ENCODE assay signal across 16 mouse cellular contexts in the genomic region with DNA sequence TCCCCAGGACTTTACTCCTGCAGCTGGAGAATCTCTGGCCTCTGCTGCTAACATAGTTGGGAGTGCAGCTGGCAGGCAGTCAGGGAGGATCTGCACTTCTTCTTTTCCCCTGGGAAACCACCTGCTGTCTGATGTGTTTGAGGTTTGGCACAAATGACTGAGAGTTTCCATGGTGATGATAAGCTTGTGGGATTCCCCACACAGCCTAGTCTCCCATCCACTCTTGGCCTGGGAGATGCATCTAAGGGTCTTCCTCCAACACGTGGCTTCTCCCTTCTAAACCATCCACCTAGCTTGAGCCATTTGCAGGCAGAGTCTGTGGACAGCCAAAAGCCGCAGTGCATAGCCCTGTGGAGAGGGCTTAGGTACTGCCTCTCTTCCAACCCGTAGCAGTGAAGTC. TPM values are rescaled to one million over a fixed set of nuclear protein-coding genes. Genes with fewer than 3 reads are reported as not detected.
A peak's percentile ranks its signal among the peaks of the same experiment; 100 is the strongest.
DNase-seq lines count a peak whose midpoint lies in the region; ATAC-seq and TF ChIP-seq lines count a peak whose summit lies in the region.
"Had no signal": no experiment of that assay in that cellular context is flagged by ENCODE, and none has a peak within 500 bp of the region (broad histone marks: within the 10 kb centered on the region; RNA-seq: fewer than 3 reads in every experiment).

No protein-coding gene starts in this region.

- ATAC-seq in neural tube, embryonic 15.5 days (ENCODE audit: low FRiP score) = 0 out of 2 replicates have a peak, but pooled peaks have one; percentile 21
- ATAC-seq in embryonic facial prominence, embryonic 15.5 days (ENCODE audit: insufficient number of reproducible peaks, low FRiP score, low TSS enrichment, low read depth) = peak; percentile 61; the same call in 1 of the 2 replicates
- ATAC-seq: liver, embryonic 12.5 days had no signal

- H3K27me3 ChIP-seq in neural tube, embryonic 15.5 days (replicated peaks) = no peaks in the 10 kb centered on the region
- no peaks in the 10 kb centered on the region for H3K27me3 ChIP-seq in embryonic facial prominence, embryonic 15.5 days
- no peaks in the 10 kb centered on the region; the same call in 1 of the 2 replicates for H3K27me3 ChIP-seq in splenic B cell, adult 2 months (ENCODE audit: control insufficient read depth, insufficient read depth, low read length, poor library complexity, severe bottlenecking)
- H3K27me3 ChIP-seq: kidney, embryonic 15.5 days had no signal

- DNase-seq in gastrocnemius, adult 2 months = peak; percentile 28
- DNase-seq in gastrocnemius, adult 18-20 months (ENCODE audit: low spot score) = no peak
- no peak for DNase-seq in neural tube, embryonic 10.5 days (ENCODE audit: extremely low spot score, low spot score)
- DNase-seq in splenic B cell, adult 2 months (ENCODE audit: low read depth, low spot score) = peak; percentile 13
- DNase-seq in ovary, postnatal 10 days (ENCODE audit: low spot score) = no peak
- no peak for DNase-seq in thymus, postnatal 25 days
- DNase-seq: heart, adult 2 months; heart, postnatal 36 days; spleen, adult 18-20 months had no signal

- intact Hi-C loops in gastrocnemius, adult 2 months (cut with DNase I) = loop anchor here (5.0 kb wide), 1 partner anchor 48 kb away; no protein-coding TSS in a partner anchor

- no peaks in the 10 kb centered on the region for H3K36me3 ChIP-seq in neural tube, embryonic 15.5 days
- H3K36me3 ChIP-seq in embryonic facial prominence, embryonic 15.5 days = no peaks in the 10 kb centered on the region
- H3K36me3 ChIP-seq in splenic B cell, adult 2 months (ENCODE audit: control insufficient read depth, insufficient read depth, low read length, poor library complexity, severe bottlenecking) = no peaks in the 10 kb centered on the region; the same call in 1 of the 2 replicates
- H3K36me3 ChIP-seq: kidney, embryonic 15.5 days; liver, embryonic 12.5 days had no signal

- no peak overlapping the region for H3K4me2 ChIP-seq in neural tube, embryonic 15.5 days
- no peak overlapping the region for H3K4me2 ChIP-seq in embryonic facial prominence, embryonic 15.5 days (replicated peaks)
- H3K4me2 ChIP-seq: kidney, embryonic 15.5 days; liver, embryonic 12.5 days had no signal

- H3K4me1 ChIP-seq in neural tube, embryonic 15.5 days = 0 out of 2 replicates have a peak, but pooled peaks cover 6% of the 10 kb centered on the region
- H3K4me1 ChIP-seq in embryonic facial prominence, embryonic 15.5 days = peaks cover 22% of the 10 kb centered on the region

- WGBS in neural tube, embryonic 15.5 days = 55% methylated on average over 3 of the region's 3 CpGs
- WGBS in embryonic facial prominence, embryonic 15.5 days = 43% methylated on average over 3 of the region's 3 CpGs

- TF ChIP-seq CTCF in gastrocnemius, adult 2 months (IDR thresholded peaks at IDR 0.05) = no peak

- H3K9ac ChIP-seq in neural tube, embryonic 15.5 days (replicated peaks) = no peak overlapping the region
- H3K9ac ChIP-seq in embryonic facial prominence, embryonic 15.5 days = no peak overlapping the region
- H3K9ac ChIP-seq: kidney, embryonic 15.5 days; liver, embryonic 12.5 days had no signal

- no peak overlapping the region for H3K4me3 ChIP-seq in gastrocnemius, adult 2 months
- H3K4me3 ChIP-seq in neural tube, embryonic 15.5 days (replicated peaks) = no peak overlapping the region
- no peak overlapping the region for H3K4me3 ChIP-seq in embryonic facial prominence, embryonic 15.5 days (replicated peaks)
- H3K4me3 ChIP-seq: heart, adult 2 months; kidney, embryonic 15.5 days; left cerebral cortex, adult 2 months; liver, embryonic 12.5 days had no signal

- no peaks in the 10 kb centered on the region for H3K9me3 ChIP-seq in neural tube, embryonic 15.5 days (replicated peaks)
- no peaks in the 10 kb centered on the region for H3K9me3 ChIP-seq in embryonic facial prominence, embryonic 15.5 days (replicated peaks)
- H3K9me3 ChIP-seq: kidney, embryonic 15.5 days; liver, embryonic 12.5 days had no signal

- no peak overlapping the region for H3K27ac ChIP-seq in gastrocnemius, adult 2 months
- H3K27ac ChIP-seq in neural tube, embryonic 15.5 days (replicated peaks) = no peak overlapping the region
- H3K27ac ChIP-seq in embryonic facial prominence, embryonic 15.5 days (replicated peaks) = peak overlapping the region; percentile 41; the same call in 1 of the 2 replicates
- H3K27ac ChIP-seq: heart, adult 2 months; kidney, embryonic 15.5 days; left cerebral cortex, adult 2 months; liver, embryonic 12.5 days; macrophage had no signal

RNA-seq across cellular contexts. Expression of gene Pkp1, which starts 10.9 kb away (rescaled TPM):
- not detected for total RNA-seq in gastrocnemius, adult 2 months (2021)
- under 1 TPM in 1 of 2 experiments, not detected in 1; 0.09 TPM for total RNA-seq in gastrocnemius, adult 18-20 months (2021)
- polyA plus RNA-seq in neural tube, embryonic 15.5 days (2015; fragmentation: Nextera tagmentation; extraction: Ambion mirVana) = 0.10 and 1.9 TPM in 2 replicates
- polyA plus RNA-seq in embryonic facial prominence, embryonic 15.5 days (2015; fragmentation: Nextera tagmentation; extraction: Ambion mirVana) = 67.2 and 67.5 TPM in 2 replicates
- total RNA-seq: adrenal gland, adult 18-20 months; heart, adult 2 months; heart, postnatal 36 days had no signal
- polyA plus RNA-seq: liver, embryonic 12.5 days; macrophage had no signal

Comparison
In these comparisons a context has a peak if more than half of its experiments do, and no peak if none do; other contexts are left out.
1. DNase-seq: peak in gastrocnemius, adult 2 months (single experiment) and splenic B cell, adult 2 months (single experiment); none in gastrocnemius, adult 18-20 months (single experiment), neural tube, embryonic 10.5 days (single experiment), ovary, postnatal 10 days (single experiment) and thymus, postnatal 25 days (single experiment).